Mouse (Mus musculus) lung, postnatal 4 days (tissue): ENCODE data around the gene Fbxo21.

Experiments
- DNase-seq, 2 experiments: peaks; one replicate each; pipeline ENCODE4 v3.0.0; 2021

Fbxo21 gene

DNA sequence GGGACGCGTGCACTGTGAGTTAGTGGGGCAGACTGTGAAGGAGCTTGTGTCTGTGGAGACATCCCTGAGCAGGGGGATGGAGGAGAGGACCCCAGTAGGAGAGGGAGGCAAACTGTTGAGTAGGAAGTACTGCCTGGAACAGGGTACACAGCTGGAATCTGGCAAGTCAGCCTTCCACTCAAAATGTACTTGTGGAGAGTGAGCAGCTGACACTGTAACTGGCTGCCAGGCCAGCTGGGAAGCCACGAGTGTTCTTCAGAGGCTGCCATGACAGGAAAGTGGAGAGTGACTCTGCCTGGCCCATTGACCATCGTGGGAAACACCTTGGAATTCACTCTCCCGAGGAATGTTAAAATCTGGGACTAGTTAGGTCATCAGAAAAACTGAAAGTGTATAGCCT is 5.4 kb downstream of the Fbxo21 start:
- DNase-seq = no peak

DNA sequence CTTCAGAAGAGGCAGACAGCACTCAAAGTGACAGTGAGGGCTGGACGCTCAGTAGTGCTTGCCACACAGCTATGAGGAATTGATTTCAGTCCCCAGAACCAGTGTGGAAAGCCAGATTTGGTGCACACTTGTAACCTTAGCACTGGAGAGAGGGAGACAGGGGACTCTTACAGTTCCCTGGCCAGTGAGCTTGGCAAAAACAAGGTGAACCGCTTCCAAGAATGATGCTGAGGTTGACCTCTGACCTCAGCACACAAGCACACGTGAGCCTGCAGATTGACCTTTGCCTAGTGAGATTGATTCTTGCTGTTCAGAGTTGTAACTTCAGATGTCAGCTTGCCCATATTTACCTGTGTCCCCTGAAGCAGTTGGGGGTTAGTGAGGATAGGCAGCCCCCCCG is 9.8 kb downstream of the Fbxo21 start:
- no peak for DNase-seq

DNA sequence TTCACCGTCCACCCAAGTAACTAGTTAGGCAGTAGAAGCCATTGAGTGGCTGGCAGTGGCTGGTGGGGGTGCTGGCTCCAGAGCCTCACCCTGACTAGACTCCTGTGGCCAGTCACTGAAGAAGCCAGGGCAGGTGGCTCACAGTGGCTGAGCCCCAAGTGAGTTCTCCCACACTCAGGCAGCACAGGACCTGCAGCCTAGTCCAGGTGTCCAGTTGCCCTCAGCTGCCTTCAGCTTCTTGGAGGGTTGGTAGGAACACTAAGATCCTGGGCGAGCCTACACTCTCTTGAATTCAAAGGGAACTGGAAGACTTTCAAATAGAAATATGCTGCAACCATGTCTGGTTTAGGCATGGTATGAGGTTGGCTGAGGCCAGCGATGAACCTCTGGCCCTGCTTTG is 11.4 kb downstream of the Fbxo21 start:
- DNase-seq = no peak

DNA sequence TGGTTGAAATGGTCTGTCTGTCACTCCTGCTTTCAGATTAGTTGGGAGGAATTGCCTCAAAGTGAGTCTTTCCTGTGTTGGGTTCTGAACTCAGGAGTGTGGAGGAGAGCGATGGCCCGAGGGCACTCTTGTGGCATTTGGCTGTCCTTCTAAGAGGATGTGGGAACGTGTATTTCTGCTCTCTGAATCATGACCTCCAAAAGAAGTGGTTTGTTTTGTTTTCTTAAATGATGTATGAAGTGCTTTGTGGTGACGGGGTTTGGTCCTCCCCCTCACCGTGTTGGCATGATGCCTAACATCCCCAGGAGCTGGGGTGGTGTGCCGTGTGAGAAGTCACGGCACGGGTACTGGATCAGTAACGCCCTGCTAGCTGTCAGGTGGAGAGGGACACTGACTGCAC is 11.8 kb downstream of the Fbxo21 start:
- DNase-seq = no peak

DNA sequence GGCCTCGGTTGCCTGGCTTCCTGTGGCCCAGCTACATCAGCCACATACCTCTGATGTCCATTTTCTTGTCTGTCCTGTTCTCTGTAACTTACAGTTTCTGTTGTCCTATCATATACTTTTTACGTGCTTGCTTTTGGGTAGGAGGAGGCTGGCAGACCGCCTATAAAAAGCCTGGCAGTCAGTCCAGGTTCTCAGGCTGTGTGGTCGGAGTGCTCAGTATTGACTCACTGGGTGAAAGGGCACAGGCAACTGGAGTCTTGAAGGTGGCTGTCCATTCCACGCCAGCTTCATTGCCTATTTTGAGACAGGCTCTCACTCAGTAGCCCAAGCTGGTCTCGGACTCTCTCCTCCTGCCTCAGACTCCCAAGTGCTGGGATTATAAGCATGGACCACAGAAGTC is 13.2 kb downstream of the Fbxo21 start:
- no peak for DNase-seq

DNA sequence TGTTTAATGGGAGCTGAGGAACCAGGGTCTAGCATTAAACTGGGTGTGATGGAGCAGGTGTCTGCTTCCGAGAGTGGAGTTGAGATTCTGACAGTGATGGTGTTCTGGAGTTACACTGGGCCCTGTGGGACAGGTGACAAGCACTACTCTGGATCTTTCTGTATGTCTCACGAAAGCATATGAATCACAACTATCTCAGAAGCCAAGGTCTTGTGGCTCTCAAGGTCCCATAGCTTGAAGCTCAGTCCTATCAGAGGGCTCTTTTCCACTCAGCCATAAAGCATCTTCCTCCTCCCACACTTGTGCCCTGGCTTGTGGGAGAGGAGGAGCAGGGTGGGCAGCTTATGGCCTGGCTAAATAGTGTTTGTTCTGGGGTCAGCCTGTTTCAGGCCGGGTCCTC is 14.4 kb downstream of the Fbxo21 start:
- no peak for DNase-seq

DNA sequence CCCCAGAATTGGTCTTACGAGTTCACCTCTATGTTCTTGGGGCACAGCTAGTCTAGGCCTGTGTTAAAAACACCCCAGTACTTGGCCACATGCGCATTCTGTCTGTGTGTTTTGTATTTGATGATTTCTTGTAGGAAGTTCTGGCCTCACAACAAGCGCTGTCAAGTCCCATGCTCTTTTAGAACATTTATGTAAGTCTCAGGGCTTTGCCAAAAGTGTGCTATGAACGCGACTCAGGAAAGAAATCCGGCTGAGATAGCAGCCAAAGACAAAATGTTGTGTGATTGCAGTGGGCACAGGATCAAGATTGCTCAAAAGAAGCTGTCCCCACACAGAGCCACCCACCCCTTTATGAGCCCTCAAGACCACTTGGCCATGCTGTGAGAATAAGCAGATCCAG is 17.0 kb downstream of the Fbxo21 start:
- DNase-seq = no peak

DNA sequence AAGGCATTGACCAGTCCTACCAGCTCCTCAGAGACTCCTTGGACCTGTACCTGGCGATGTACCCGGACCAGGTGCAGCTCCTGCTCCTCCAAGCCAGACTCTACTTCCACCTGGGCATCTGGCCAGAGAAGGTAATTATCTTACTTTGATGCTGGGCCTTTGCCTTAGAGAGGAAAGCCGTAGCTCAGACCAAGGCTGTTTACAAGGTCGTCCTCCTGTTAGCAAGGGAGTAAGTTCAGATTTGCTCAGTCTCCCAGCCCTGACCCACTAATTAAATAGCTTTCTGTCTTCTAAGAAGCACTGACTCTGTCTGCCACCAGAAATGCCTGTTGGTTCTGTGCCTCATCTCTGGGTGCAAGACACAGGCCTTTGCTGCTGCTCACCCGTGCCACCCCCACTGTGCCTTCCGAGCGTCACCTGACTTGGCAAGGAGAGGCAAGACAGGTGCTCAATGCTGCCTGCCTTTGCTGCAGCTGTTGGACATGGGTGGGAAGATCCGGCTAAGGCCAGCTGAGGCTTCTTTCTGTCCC is 18.9 kb downstream of the Fbxo21 start:
- no peak for DNase-seq

DNA sequence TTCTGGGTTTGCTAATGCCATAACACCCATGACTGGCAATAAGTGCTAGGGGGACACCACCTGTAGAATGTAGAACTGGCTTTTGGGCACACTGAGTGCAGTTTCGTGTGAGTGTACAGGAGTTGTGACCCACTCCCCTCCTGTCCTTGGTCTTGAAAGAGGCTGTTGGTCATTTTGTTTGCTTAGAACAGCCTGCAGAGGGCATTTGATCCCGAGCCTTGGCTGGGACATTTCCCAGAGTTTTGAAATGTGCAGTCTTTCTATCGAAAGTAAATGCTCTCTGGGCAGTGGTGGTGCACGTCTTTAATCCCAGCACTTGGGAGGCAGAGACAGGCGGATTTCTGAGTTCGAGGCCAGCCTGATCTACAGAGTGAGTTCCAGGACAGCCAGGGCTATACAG is 19.4 kb downstream of the Fbxo21 start:
- no peak for DNase-seq

DNA sequence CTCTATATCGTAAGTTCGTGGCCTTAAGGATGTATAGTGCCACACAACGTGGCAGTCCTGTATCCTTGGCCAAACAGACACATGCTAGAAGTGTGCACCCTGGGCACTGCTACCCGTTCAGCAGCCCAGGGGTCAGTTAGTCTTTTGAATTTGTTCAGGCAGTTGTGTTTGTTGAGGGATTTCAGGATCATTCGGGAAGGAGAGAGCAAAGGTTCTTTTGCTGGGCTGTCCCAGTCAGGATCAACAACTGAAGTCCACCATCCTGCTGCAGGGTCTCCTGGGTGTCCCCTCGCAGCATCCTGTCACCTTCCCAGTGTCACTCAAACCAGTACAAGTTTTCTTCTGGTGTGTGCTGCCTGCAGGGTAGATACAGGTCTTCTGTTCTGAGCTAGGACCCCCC is 20.1 kb downstream of the Fbxo21 start:
- no peak for DNase-seq

DNA sequence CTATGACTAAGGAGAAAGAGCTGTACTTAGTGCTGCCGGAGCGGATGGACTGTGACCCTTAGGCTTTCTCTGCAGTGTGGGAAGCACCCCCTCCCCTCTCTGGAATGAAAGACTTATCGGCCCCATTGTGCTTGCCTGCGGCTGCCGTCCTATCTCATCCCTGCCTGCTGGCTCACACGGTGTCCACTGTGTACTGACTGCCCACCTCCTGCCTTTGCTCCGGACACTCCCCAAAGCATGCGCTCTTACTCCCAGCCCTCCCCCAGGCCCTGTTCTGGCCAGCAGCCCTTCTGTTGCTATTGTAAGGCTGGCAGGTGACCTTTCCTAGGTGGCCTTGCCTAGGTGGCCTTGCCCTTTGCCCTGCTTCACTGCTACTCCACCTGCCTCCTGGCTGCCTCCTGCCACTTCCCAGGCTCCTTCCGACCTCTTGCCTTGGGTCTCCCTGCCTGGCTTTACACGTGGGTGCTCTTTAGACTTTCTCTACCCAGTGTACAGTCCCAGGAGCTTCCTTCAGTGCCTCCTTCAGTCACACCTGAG is 21.0 kb downstream of the Fbxo21 start:
- DNase-seq = no peak

DNA sequence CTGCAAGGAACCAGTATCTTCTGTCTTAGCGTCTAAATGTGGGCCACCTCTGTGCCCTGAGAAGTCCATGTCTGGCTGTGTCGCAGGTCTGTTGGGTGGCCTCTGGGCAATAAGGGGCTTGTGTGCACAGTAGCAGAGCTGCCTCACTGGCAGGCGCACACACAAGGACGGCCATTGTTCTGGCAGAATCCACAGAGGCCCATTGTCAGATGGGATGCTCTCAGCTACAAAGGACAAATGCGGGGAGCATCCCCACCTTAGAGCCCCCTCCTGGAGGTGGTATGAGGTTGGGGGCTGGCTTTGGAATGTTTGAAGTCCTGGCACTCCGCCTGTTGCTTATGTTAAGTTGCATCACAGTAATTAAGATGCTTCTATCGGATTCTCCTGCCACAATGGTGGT is 22.5 kb downstream of the Fbxo21 start:
- DNase-seq = no peak

DNA sequence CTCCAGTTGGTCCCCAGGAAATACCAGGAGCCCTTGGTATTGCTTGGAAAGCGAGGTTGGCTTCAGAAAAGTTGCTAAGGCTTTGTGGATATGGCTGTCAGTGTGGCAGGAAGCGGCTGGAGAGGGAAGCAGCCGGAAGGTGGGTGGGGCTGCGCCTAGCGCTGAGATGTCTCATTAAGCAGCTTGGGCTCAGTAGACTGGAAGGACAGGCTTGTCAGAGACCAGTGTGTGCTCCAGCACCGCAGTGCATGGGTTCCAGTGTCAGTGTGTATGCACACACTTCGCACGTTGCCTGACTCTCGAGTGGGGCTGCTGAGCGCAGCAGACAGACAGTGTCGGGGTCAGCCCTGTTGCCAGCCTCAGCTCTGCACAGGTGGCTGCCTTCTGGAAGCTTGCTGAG is 23.1 kb downstream of the Fbxo21 start:
- DNase-seq = no peak

DNA sequence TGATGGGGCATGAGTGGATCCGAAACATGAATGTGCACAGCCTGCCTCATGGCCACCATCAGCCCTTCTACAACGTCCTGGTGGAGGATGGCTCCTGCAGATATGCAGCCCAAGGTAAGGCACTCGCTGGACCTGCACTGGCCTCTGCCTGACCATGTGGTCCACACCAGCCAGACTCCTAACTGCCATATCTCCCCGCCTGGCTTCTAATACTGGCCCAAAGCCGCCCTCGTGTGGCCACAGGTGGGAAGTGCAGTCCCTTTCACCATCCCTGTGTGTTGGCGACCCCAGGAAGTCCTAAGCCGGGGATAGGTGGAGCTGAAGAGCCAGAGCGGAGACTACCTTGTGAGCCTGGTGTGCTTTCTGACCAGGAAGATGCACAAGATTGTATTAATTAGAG is 25.5 kb downstream of the Fbxo21 start:
- peak; percentile 57 to 66 for DNase-seq

DNA sequence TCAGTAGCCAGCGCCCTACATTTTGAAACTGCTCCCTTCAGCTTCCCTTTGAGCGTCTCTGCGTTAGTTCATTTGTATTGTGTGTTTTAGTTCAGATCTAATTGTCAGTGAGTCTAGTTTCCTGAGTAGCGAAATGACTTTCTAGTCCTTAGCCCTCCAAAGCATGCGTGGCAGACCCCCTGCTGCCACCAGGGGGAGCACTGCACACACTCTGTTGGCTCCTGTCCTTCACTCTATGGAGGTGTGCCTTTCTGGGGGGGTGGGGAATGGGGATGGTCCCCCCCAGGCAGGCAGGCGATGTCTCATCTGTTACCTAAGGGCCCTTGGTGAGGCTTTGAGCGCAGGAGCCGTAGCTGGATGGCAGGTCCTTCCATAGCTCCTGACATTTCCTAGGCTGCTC is 28.1 kb downstream of the Fbxo21 start:
- peak; percentile 42 to 62 for DNase-seq

DNA sequence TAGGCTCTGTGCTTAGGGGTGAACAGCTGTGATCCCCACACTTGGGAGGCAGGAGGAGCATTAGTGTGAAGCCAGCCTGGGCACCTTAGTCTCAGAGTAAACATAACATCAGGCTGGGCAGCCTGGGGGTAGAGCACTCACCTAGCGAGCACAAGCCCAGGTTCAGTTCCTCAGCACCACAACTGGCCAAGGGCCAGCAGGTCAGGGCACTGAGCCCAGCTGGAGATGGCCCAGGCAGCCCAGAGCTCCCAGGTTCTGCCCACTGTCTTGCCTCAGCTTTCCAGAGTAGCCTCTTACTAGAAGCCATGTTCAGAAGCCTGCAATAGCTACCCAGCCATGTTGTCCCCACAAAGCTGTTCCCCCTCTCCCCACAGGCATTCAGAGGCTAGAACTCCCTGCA is 29.2 kb downstream of the Fbxo21 start:
- no peak for DNase-seq

DNA sequence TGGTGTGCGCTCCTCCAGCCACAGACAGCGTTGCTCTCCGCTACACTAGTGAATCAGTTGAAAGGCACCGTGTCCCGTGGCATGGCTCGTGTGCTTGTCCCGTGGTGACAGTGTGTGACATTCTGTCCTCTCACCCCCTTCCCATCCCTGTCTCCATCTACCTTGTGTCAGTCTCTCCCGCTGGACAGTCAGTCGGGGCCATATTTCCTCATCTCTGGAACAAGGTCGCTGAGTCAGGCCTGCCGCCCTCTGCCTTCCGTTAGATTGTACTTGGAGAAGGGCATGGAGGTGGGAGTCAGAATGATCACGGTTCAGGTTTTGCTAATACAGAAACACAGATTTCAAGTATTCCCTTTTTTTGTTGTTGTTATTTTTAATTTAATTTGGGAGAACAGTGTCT is 31.8 kb downstream of the Fbxo21 start:
- DNase-seq = no peak

DNA sequence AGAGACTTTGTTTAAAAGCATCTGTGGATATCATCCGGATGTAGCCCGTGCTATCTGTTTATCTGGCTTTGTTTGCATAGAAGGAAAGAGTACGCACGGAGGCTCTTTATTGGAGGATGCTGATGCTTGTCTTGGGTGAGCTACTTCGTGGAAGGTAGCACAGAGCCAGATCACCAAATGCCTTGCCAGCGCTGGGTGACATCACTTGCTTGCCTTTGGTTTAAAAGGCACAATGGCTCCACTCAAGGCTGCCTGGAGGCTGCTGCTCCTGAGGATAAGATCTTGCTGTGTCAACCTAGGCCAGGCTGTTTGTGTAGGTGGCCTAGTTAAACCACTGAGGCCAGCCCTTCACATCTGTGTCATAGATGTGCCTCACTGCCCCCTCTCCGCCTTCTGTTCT is 34.3 kb downstream of the Fbxo21 start:
- DNase-seq = no peak

DNA sequence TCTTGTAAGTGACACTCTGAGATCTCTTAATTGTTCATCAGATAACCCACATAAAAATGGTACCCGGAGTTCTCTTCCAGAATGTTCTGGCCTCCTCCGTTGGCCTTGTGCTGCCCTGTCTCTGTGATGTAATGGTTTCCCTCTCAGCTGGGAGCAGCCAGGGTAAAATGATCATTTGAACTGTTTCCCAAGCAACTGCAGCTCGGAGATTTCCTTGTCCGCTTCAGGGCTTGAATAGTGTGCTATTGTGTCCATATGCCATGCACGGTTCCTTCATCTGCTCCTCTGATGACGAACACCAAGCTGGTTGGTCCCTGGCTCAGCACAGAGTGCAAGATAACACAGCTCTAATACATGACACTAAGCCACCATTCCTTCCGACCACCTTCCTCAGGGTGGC is 35.3 kb downstream of the Fbxo21 start:
- DNase-seq = no peak

DNA sequence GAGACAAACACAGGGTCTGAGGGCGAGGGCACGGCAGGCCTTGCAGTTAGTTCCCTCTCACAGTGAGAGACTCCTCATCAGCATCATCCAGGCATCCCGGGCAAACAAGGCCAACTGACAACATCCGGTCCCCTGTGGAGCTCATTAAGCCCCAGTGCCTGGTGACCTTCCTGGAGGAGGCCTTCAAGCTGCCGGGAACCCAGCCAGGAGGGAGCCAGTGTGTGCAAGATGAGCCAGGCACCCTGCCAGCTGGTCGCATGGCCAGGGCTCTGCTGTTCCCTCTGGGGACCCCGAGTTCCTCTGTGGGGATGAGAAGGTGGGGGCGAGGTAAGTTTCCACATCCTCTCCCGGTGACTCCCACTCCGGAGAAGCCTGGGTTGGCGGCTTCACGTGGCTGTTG is 38.5 kb downstream of the Fbxo21 start:
- DNase-seq = peak in 1 of 2 experiments; percentile 59

DNA sequence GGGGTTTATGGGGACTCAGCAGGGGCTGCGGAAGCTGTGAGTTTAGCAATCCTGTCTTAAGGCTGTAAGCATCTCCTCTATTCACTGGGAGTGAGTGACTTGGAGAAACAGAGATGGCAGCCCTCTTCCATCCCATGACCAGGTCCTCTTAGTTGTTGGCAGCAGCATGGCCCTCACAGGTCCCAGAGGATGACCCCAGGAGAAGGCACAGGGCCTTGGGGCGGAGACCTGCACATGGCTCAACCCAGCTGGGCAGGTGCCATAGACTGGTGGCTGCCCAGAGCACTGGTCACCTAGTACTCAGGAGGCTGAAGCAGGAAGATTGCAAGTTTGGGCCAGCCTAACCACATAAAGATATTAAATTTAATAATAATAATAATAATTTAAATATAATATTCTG is 39.1 kb downstream of the Fbxo21 start:
- DNase-seq = no peak

DNA sequence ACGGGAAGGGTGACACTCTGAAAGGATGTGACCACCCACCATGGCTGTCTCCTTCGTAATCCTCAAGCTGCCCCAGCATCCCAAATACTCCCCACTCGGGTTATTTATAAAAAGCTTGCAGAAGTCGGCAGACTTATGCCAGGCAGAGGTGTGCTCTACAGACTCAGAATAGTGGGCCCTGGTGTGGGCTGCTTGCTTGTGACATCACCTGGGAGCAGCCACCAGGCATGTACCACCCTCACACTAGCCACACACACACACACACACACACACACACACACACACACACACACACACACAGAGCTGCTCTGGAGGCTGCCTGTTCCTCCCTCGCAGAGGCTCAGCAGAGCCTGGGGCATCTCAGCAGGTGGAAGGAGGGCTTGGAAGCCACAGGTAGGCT is 41.0 kb downstream of the Fbxo21 start:
- DNase-seq = no peak

DNA sequence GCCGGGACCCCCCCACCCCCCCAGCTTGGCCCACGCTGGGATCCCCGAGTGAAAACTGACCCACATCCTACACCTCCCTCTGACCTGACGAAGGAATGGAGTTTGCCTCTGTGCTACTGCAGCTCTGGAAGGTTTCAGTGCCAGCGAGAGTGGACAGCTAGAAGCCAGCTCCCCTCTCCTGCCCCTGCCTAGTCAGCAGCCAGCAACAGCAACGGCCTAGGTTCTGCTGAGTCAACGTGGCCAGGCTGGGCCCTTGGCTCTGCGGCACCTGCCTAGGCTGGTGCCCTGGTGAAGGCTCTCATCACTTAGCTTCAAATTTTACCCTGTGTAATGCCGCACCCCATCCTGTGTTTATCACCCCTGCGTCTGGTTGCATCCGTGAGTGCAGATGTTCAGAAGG is 43.4 kb downstream of the Fbxo21 start:
- DNase-seq = no peak

DNA sequence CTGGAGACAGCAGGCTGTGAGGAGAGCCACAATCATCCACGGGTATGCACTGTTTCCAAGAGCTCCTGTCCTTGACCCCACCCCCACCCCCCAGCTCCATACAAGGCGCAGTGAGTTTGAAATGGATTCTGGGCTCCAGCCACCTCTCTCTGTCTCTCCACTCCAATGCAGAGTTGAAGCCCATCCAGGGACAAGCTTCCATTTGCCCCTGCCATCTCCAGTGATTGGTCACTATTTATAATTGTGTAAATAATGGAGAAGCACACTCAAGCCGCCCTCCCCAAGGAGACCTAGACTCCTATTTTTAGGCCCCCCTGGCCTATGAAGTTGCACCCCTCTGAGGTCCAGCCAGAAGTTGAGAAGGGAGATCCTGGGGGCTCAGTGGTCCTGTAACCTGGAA is 46.5 kb downstream of the Fbxo21 start:
- no peak for DNase-seq

DNA sequence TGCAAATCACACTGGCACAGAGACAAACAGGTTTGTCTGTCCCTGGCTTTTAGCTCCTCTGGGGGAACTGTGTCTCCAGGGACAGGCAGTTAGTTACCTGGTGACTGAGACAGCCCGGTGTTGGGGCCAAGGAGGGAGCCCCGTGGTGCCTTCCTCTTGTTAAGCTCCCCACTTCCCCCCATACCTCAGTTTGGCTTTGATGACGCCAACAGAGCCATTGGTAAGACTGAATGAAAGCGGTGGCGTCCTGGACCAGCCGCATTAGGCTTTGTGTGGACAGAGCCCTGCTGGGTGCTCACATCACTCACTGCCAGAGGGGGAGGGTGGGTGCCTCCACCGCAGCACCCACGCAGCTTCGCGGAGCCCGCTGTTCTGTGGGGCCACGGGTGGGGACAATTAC is 49.4 kb downstream of the Fbxo21 start:
- DNase-seq = no peak

DNA sequence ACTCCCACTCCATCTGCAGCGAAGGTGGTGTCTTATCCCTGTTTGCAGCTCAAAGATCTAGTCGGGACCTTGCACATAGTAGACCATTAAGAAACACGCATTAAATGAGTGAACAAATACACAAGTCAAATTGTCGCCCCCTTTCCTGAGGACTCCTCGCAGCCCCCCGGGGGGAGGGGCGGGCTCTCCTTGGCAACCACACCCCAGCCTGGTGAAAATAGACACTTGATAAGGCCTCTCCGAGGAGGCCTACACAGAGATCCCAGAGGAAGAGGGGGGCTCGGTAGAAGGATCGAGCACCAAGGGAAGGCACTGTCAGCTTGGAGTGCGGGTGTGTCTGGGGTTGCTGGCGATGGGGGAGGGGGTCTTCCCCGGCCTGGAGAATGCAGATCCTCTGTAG is 49.8 kb downstream of the Fbxo21 start:
- no peak for DNase-seq
